Mouse (Mus musculus): Measurements from ENCODE around the gene Tfap2c. TPM values are rescaled to one million over a fixed set of nuclear protein-coding genes. Genes with fewer than 3 reads are reported as not detected.

Gene Tfap2c
- 15.4 and 16.0 TPM in 2 replicates for polyA plus RNA-seq (2016; fragmentation: Nextera tagmentation; extraction: Ambion mirVana)

GRCm38 (mm10) chr2:172549371-172550155 lies at the start of gene Tfap2c:
Gene Tfap2c, plus strand, starts transcription at chr2:172549593.
- peaks cover 53% of the 10 kb centered on the region for H3K4me1 ChIP-seq
- peak; percentile 62 for ATAC-seq (ENCODE audit: insufficient number of reproducible peaks, insufficient read depth, low FRiP score, low TSS enrichment)
- H3K36me3 ChIP-seq: no peaks in the 10 kb centered on the region
- H3K9ac ChIP-seq: peak within 1 kb of the TSS; percentile 61
- WGBS: under 1% methylated on average over 70 of the region's 70 CpGs
- peak within 1 kb of the TSS; percentile 52 for H3K4me3 ChIP-seq
- H3K9me3 ChIP-seq: no peaks in the 10 kb centered on the region
- H3K27ac ChIP-seq: 0 out of 2 replicates have a peak within 1 kb of the TSS, but pooled peaks have one; percentile 23
- H3K4me2 ChIP-seq (replicated peaks): peak within 1 kb of the TSS; percentile 66
- H3K27me3 ChIP-seq: peaks cover 91% of the 10 kb centered on the region

- 41% methylated on average over 7 of the region's 7 CpGs for WGBS
- H3K4me1 ChIP-seq: peaks cover 5% of the 10 kb centered on the region; the same call in 1 of the 2 replicates
- no peak for ATAC-seq (ENCODE audit: insufficient number of reproducible peaks, insufficient read depth, low FRiP score, low TSS enrichment)
Observed at GRCm38 (mm10) chr2:172500752-172501316, 48.6 kb upstream of the Tfap2c start.

GRCm38 (mm10) chr2:172501341-172501740 lies 48.1 kb upstream of the Tfap2c start:
- 2% methylated on average over 4 of the region's 4 CpGs for WGBS
- Histone ChIP-seq H3K27me3 (no peaks in the 10 kb centered on the region), H3K4me3 (no peak overlapping the region), H3K4me2 (replicated peaks) (no peak overlapping the region), H3K36me3 (no peaks in the 10 kb centered on the region), H3K9ac (no peak overlapping the region), H3K9me3 (no peaks in the 10 kb centered on the region), H3K4me1 (peaks cover 5% of the 10 kb centered on the region; the same call in 1 of the 2 replicates), H3K27ac (no peak overlapping the region)
- no peak for ATAC-seq (ENCODE audit: insufficient number of reproducible peaks, insufficient read depth, low FRiP score, low TSS enrichment)

More at GRCm38 (mm10) chr2:172500752-172501316, 48.6 kb upstream of the Tfap2c start:
- Histone ChIP-seq H3K4me2 (replicated peaks) (no peak overlapping the region), H3K36me3 (no peaks in the 10 kb centered on the region), H3K9me3 (no peaks in the 10 kb centered on the region), H3K27me3 (no peaks in the 10 kb centered on the region), H3K4me3 (no peak overlapping the region), H3K9ac (no peak overlapping the region), H3K27ac (no peak overlapping the region)

- no peak for ATAC-seq (ENCODE audit: insufficient number of reproducible peaks, insufficient read depth, low FRiP score, low TSS enrichment)
- Histone ChIP-seq H3K4me1 (peaks cover 5% of the 10 kb centered on the region; the same call in 1 of the 2 replicates), H3K9me3 (no peaks in the 10 kb centered on the region), H3K27ac (no peak overlapping the region), H3K27me3 (no peaks in the 10 kb centered on the region), H3K4me3 (no peak overlapping the region), H3K4me2 (replicated peaks) (no peak overlapping the region), H3K36me3 (no peaks in the 10 kb centered on the region), H3K9ac (no peak overlapping the region)
- 61% methylated on average over 14 of the region's 14 CpGs for WGBS
Observed at GRCm38 (mm10) chr2:172502168-172502567, 47.2 kb upstream of the Tfap2c start.

GRCm38 (mm10) chr2:172506121-172506520 lies 43.3 kb upstream of the Tfap2c start:
- H3K36me3 ChIP-seq: no peaks in the 10 kb centered on the region
- H3K9me3 ChIP-seq: no peaks in the 10 kb centered on the region
- H3K4me1 ChIP-seq: peaks cover 5% of the 10 kb centered on the region; the same call in 1 of the 2 replicates
- no peak overlapping the region for H3K4me2 ChIP-seq (replicated peaks)
- 89% methylated on average over 7 of the region's 7 CpGs for WGBS
- no peaks in the 10 kb centered on the region for H3K27me3 ChIP-seq
- ATAC-seq (ENCODE audit: insufficient number of reproducible peaks, insufficient read depth, low FRiP score, low TSS enrichment): no peak
- H3K27ac ChIP-seq: no peak overlapping the region
- no peak overlapping the region for H3K4me3 ChIP-seq
- no peak overlapping the region for H3K9ac ChIP-seq

GRCm38 (mm10) chr2:172510056-172510712 lies 39.2 kb upstream of the Tfap2c start:
- Histone ChIP-seq H3K9ac (no peak overlapping the region), H3K4me2 (replicated peaks) (no peak overlapping the region), H3K4me1 (no peaks in the 10 kb centered on the region), H3K27ac (no peak overlapping the region), H3K4me3 (no peak overlapping the region), H3K36me3 (no peaks in the 10 kb centered on the region), H3K9me3 (no peaks in the 10 kb centered on the region), H3K27me3 (peaks cover 6% of the 10 kb centered on the region; the same call in 1 of the 2 replicates)
- no peak for ATAC-seq (ENCODE audit: insufficient number of reproducible peaks, insufficient read depth, low FRiP score, low TSS enrichment)
- WGBS: 87% methylated on average over 15 of the region's 15 CpGs

GRCm38 (mm10) chr2:172510899-172511298 lies 38.5 kb upstream of the Tfap2c start:
- Histone ChIP-seq H3K4me2 (replicated peaks) (no peak overlapping the region), H3K4me3 (no peak overlapping the region), H3K27ac (no peak overlapping the region), H3K9ac (no peak overlapping the region), H3K36me3 (no peaks in the 10 kb centered on the region), H3K27me3 (peaks cover 6% of the 10 kb centered on the region; the same call in 1 of the 2 replicates), H3K9me3 (no peaks in the 10 kb centered on the region), H3K4me1 (no peaks in the 10 kb centered on the region)
- ATAC-seq (ENCODE audit: insufficient number of reproducible peaks, insufficient read depth, low FRiP score, low TSS enrichment): no peak
- WGBS: 63% methylated on average over 3 of the region's 3 CpGs

- 24% methylated on average over 11 of the region's 11 CpGs for WGBS
- Histone ChIP-seq H3K27me3 (peaks cover 6% of the 10 kb centered on the region; the same call in 1 of the 2 replicates), H3K9ac (no peak overlapping the region), H3K36me3 (no peaks in the 10 kb centered on the region), H3K4me3 (no peak overlapping the region), H3K27ac (no peak overlapping the region), H3K4me2 (replicated peaks) (no peak overlapping the region), H3K4me1 (no peaks in the 10 kb centered on the region), H3K9me3 (no peaks in the 10 kb centered on the region)
- ATAC-seq (ENCODE audit: insufficient number of reproducible peaks, insufficient read depth, low FRiP score, low TSS enrichment): no peak
Observed at GRCm38 (mm10) chr2:172516407-172516992, 32.9 kb upstream of the Tfap2c start.

GRCm38 (mm10) chr2:172520616-172521371 lies 28.6 kb upstream of the Tfap2c start:
- WGBS: 86% methylated on average over 9 of the region's 9 CpGs
- ATAC-seq (ENCODE audit: insufficient number of reproducible peaks, insufficient read depth, low FRiP score, low TSS enrichment): no peak

GRCm38 (mm10) chr2:172522528-172522927 lies 26.9 kb upstream of the Tfap2c start:
- H3K27me3 ChIP-seq: no peaks in the 10 kb centered on the region
- no peak overlapping the region for H3K4me2 ChIP-seq (replicated peaks)
- no peak overlapping the region for H3K9ac ChIP-seq
- H3K4me3 ChIP-seq: no peak overlapping the region
- peaks cover 4% of the 10 kb centered on the region; the same call in 1 of the 2 replicates for H3K4me1 ChIP-seq
- H3K9me3 ChIP-seq: no peaks in the 10 kb centered on the region
- no peak overlapping the region for H3K27ac ChIP-seq
- H3K36me3 ChIP-seq: no peaks in the 10 kb centered on the region
- no peak for ATAC-seq (ENCODE audit: insufficient number of reproducible peaks, insufficient read depth, low FRiP score, low TSS enrichment)
- 85% methylated on average over 12 of the region's 12 CpGs for WGBS

More at GRCm38 (mm10) chr2:172520616-172521371, 28.6 kb upstream of the Tfap2c start:
- Histone ChIP-seq H3K36me3 (no peaks in the 10 kb centered on the region), H3K9me3 (no peaks in the 10 kb centered on the region), H3K27me3 (no peaks in the 10 kb centered on the region), H3K4me2 (replicated peaks) (no peak overlapping the region), H3K27ac (no peak overlapping the region), H3K4me3 (no peak overlapping the region), H3K4me1 (peaks cover 4% of the 10 kb centered on the region; the same call in 1 of the 2 replicates), H3K9ac (no peak overlapping the region)

- Histone ChIP-seq H3K27me3 (no peaks in the 10 kb centered on the region), H3K4me2 (replicated peaks) (no peak overlapping the region), H3K4me3 (no peak overlapping the region), H3K4me1 (peaks cover 4% of the 10 kb centered on the region; the same call in 1 of the 2 replicates), H3K9me3 (no peaks in the 10 kb centered on the region), H3K27ac (no peak overlapping the region), H3K36me3 (no peaks in the 10 kb centered on the region), H3K9ac (no peak overlapping the region)
- ATAC-seq (ENCODE audit: insufficient number of reproducible peaks, insufficient read depth, low FRiP score, low TSS enrichment): no peak
- WGBS: 85% methylated on average over 8 of the region's 8 CpGs
Observed at GRCm38 (mm10) chr2:172527175-172527574, 22.2 kb upstream of the Tfap2c start.
